Comparison of ENCODE assay signal across 11 mouse cellular contexts in the genomic region with DNA sequence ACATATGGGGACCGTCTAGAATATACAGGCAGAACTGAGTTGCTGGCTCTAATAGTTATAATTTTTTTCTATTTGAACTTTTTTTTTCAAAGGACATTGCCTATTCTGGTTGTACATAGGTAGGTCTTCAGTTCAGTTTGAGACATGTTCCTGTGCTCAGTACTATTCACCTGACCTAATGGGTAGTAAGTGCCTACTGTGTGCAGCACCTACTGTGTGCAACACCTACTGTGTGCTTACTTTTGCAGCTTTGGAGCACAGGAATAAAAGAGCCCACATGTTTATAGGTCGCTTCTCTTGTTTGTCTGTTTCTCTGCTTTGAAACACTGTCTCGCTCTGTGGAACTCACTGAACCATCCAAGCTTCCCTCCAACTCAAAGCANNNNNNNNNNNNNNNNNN.
DNase-seq lines count a peak whose midpoint lies in the region; ATAC-seq and TF ChIP-seq lines count a peak whose summit lies in the region.
"Had no signal": no experiment of that assay in that cellular context is flagged by ENCODE, and none has a peak within 500 bp of the region (broad histone marks: within the 10 kb centered on the region; RNA-seq: fewer than 3 reads in every experiment).

No protein-coding gene starts in this region.

- H3K79me3 ChIP-seq in C2C12 (ENCODE audit: low read depth), result peaks cover 52% of the 10 kb centered on the region

- no peak overlapping the region for H3ac ChIP-seq in C2C12 (ENCODE audit: control insufficient read depth, insufficient read length, low read depth)

- no peak overlapping the region for H3K27ac ChIP-seq in heart, postnatal 0 days (ENCODE audit: low read depth)
- H3K27ac ChIP-seq in embryonic facial prominence, embryonic 12.5 days, result peak overlapping the region; percentile 97; the same call in 1 of the 2 replicates
- H3K27ac ChIP-seq in intestine, embryonic 16.5 days (ENCODE audit: low read length), result no peak overlapping the region

- TF ChIP-seq CTCF in heart, postnatal 0 days (IDR thresholded peaks at IDR 0.05; ENCODE audit: low read depth), result no peak
- TF ChIP-seq CTCF in C2C12 (IDR thresholded peaks at IDR 0.05; ENCODE audit: control insufficient read depth, insufficient read depth, insufficient read length), result no peak

- no peaks in the 10 kb centered on the region for H3K27me3 ChIP-seq in heart, postnatal 0 days (ENCODE audit: control insufficient read depth, insufficient read depth, low read length)
- H3K27me3 ChIP-seq in C2C12 (ENCODE audit: control insufficient read depth, insufficient read depth, insufficient read length), result no peaks in the 10 kb centered on the region
- H3K27me3 ChIP-seq in embryonic facial prominence, embryonic 12.5 days, result no peaks in the 10 kb centered on the region
- no peaks in the 10 kb centered on the region for H3K27me3 ChIP-seq in intestine, embryonic 16.5 days (replicated peaks; ENCODE audit: control insufficient read depth, insufficient read depth, low read length)

- no peak for TF ChIP-seq EP300 in heart, postnatal 0 days (IDR thresholded peaks at IDR 0.05; ENCODE audit: low read depth)

- WGBS in heart, postnatal 0 days, result 89% methylated on average over 3 of the region's 3 CpGs
- WGBS in embryonic facial prominence, embryonic 12.5 days, result 63% methylated on average over 3 of the region's 3 CpGs
- 85% methylated on average over 3 of the region's 3 CpGs for WGBS in intestine, embryonic 16.5 days

- peak overlapping the region; percentile 80; the same call in 1 of the 2 replicates for H3K4me2 ChIP-seq in heart, postnatal 0 days (ENCODE audit: low read depth, low read length)
- H3K4me2 ChIP-seq in embryonic facial prominence, embryonic 12.5 days (replicated peaks), result peak overlapping the region; percentile 55
- peak overlapping the region; percentile 57; the same call in 1 of the 2 replicates for H3K4me2 ChIP-seq in intestine, embryonic 16.5 days (ENCODE audit: low read depth, low read length)

- peaks cover 27% of the 10 kb centered on the region for H3K4me1 ChIP-seq in heart, postnatal 0 days (ENCODE audit: control insufficient read depth, insufficient read depth)
- H3K4me1 ChIP-seq in embryonic facial prominence, embryonic 12.5 days, result peaks cover 35% of the 10 kb centered on the region
- H3K4me1 ChIP-seq in intestine, embryonic 16.5 days (ENCODE audit: control insufficient read depth, insufficient read depth, low read length), result peaks cover 22% of the 10 kb centered on the region

- H3K36me3 ChIP-seq in heart, postnatal 0 days (replicated peaks; ENCODE audit: control insufficient read depth, insufficient read depth, low read length), result no peaks in the 10 kb centered on the region
- H3K36me3 ChIP-seq in C2C12 (ENCODE audit: control insufficient read depth, insufficient read depth), result peaks cover 5% of the 10 kb centered on the region
- H3K36me3 ChIP-seq in embryonic facial prominence, embryonic 12.5 days, result no peaks in the 10 kb centered on the region
- no peaks in the 10 kb centered on the region for H3K36me3 ChIP-seq in intestine, embryonic 16.5 days (ENCODE audit: control insufficient read depth, insufficient read depth, low read length)

- no peak for DNase-seq in heart, postnatal 0 days (ENCODE audit: low spot score)
- no peak for DNase-seq in heart, postnatal 4 days
- no peak for DNase-seq in spleen, postnatal 36 days (ENCODE audit: low spot score in 2 of 2)
- DNase-seq in adrenal gland, postnatal 10 days, result no peak
- DNase-seq: cerebellum, adult 2 months; lung, postnatal 4 days; thymus, postnatal 4 days had no signal

- H3K4me3 ChIP-seq in heart, postnatal 0 days (ENCODE audit: low read depth, low read length), result no peak overlapping the region
- H3K4me3 ChIP-seq in C2C12 (ENCODE audit: insufficient read depth, poor library complexity, severe bottlenecking), result peak overlapping the region; percentile 45
- H3K4me3 ChIP-seq in embryonic facial prominence, embryonic 12.5 days, result peak overlapping the region; percentile 51
- peak overlapping the region; percentile 45; the same call in 1 of the 2 replicates for H3K4me3 ChIP-seq in intestine, embryonic 16.5 days (ENCODE audit: low read length)

- H3K9me3 ChIP-seq in heart, postnatal 0 days (replicated peaks; ENCODE audit: control insufficient read depth, low read length), result no peaks in the 10 kb centered on the region
- H3K9me3 ChIP-seq in embryonic facial prominence, embryonic 12.5 days, result no peaks in the 10 kb centered on the region
- H3K9me3 ChIP-seq in intestine, embryonic 16.5 days (ENCODE audit: control insufficient read depth, low read length), result no peaks in the 10 kb centered on the region

- ATAC-seq in heart, postnatal 0 days (ENCODE audit: insufficient read depth, low read depth), result no peak
- no peak for ATAC-seq in embryonic facial prominence, embryonic 12.5 days (ENCODE audit: insufficient number of reproducible peaks, insufficient read depth, low FRiP score, low TSS enrichment)
- ATAC-seq in intestine, embryonic 16.5 days, result no peak
- ATAC-seq in erythroblast, adult 5-6 weeks (replicated peaks; ENCODE audit: low FRiP score, poor library complexity, severe bottlenecking), result no peak

- H3K9ac ChIP-seq in heart, postnatal 0 days (replicated peaks; ENCODE audit: low read depth, low read length), result no peak overlapping the region
- H3K9ac ChIP-seq in embryonic facial prominence, embryonic 12.5 days, result no peak overlapping the region
- H3K9ac ChIP-seq in intestine, embryonic 16.5 days (ENCODE audit: low read depth, low read length), result 0 out of 2 replicates have a peak overlapping the region, but pooled peaks have one; percentile 68

- H3K79me2 ChIP-seq in C2C12 (ENCODE audit: control insufficient read depth, insufficient read depth), result peaks cover 69% of the 10 kb centered on the region

TF ChIP-seq in C2C12, 6 proteins besides CTCF, POLR2A, EP300 and RAD21:
- TF ChIP-seq FOSL1 (IDR thresholded peaks at IDR 0.05; ENCODE audit: insufficient read depth, low read length, poor library complexity, severe bottlenecking), result no peak
- no peak for TF ChIP-seq MYOG (IDR thresholded peaks at IDR 0.05; ENCODE audit: control insufficient read depth, extremely low read depth, insufficient read length)
- TF ChIP-seq MYOD1 (IDR thresholded peaks at IDR 0.05; ENCODE audit: control insufficient read depth, insufficient read length, low read depth), result no peak
- no peak for TF ChIP-seq MAX (IDR thresholded peaks at IDR 0.05)
- no peak for TF ChIP-seq USF1 (IDR thresholded peaks at IDR 0.05; ENCODE audit: low read depth)
- TF ChIP-seq CEBPB (IDR thresholded peaks at IDR 0.05; ENCODE audit: low read depth), result no peak
